Mouse (Mus musculus): ENCODE measurements around the gene Dock10.

DNA sequence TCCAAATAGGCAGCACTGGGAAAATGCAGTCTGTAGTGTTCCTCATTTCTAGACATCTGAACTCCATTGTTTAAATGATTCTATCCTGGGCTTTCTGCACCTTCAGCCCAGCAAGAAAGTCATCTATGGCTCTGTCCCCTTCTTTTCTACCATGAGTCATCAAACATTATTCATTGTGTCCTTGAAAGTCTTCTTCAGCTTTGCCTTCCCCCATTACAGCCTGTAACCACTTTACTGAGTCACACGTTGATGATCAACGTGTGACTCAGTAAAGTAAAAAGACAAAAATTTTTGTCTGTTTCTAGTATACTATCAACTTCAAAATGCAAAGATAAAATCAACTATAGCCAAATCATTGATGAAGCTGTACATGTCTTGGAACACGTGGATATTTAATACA, 116.5 kb downstream of the Dock10 start:
- no peak for TF ChIP-seq EP300 (IDR thresholded peaks at IDR 0.05; ENCODE audit: low read depth)
- TF ChIP-seq CTCF (IDR thresholded peaks at IDR 0.05; ENCODE audit: low read depth) = no peak
